Mouse (Mus musculus): Measurements from ENCODE around the gene Pde4c. TPM values are rescaled to one million over a fixed set of nuclear protein-coding genes. Genes with fewer than 3 reads are reported as not detected.

The Pde4c gene
- polyA plus RNA-seq, 1 experiment from 2014 or later, result 0.23 TPM

GRCm38 (mm10) chr8:70765838-70766570 is 42.5 kb downstream of the Pde4c start:
- Histone ChIP-seq H3K9me3 (replicated peaks; ENCODE audit: control insufficient read depth, low read length, poor library complexity, severe bottlenecking) (no peaks in the 10 kb centered on the region), H3K4me1 (ENCODE audit: control insufficient read depth, insufficient read depth, low read length) (peaks cover 16% of the 10 kb centered on the region), H3K4me2 (ENCODE audit: low read length) (peak overlapping the region; percentile 48), H3K9ac (ENCODE audit: low read depth, low read length) (peak overlapping the region; percentile 50), H3K27ac (ENCODE audit: low read length) (no peak overlapping the region), H3K36me3 (ENCODE audit: control insufficient read depth, insufficient read depth, low read length) (peaks cover 20% of the 10 kb centered on the region), H3K4me3 (ENCODE audit: low read depth, low read length) (peak overlapping the region; percentile 13; the same call in 1 of the 2 replicates), H3K27me3 (ENCODE audit: control insufficient read depth, insufficient read depth, low read depth, low read length) (peaks cover 4% of the 10 kb centered on the region)
- ATAC-seq, result no peak
- 2% methylated on average over 34 of the region's 34 CpGs for WGBS

- no peak overlapping the region for H3K27ac ChIP-seq (ENCODE audit: low read length)
- ATAC-seq, result no peak
- H3K9me3 ChIP-seq (replicated peaks; ENCODE audit: control insufficient read depth, low read length, poor library complexity, severe bottlenecking), result no peaks in the 10 kb centered on the region
- H3K4me2 ChIP-seq (ENCODE audit: low read length), result peak overlapping the region; percentile 48
- peaks cover 11% of the 10 kb centered on the region for H3K4me1 ChIP-seq (ENCODE audit: control insufficient read depth, insufficient read depth, low read length)
- 10% methylated on average over 21 of the region's 21 CpGs for WGBS
- peak overlapping the region; percentile 12; the same call in 1 of the 2 replicates for H3K4me3 ChIP-seq (ENCODE audit: low read depth, low read length)
- peak overlapping the region; percentile 50 for H3K9ac ChIP-seq (ENCODE audit: low read depth, low read length)
- peaks cover 28% of the 10 kb centered on the region for H3K36me3 ChIP-seq (ENCODE audit: control insufficient read depth, insufficient read depth, low read length)
- H3K27me3 ChIP-seq (ENCODE audit: control insufficient read depth, insufficient read depth, low read depth, low read length), result peaks cover 4% of the 10 kb centered on the region
Observed at GRCm38 (mm10) chr8:70766571-70767440, 43.3 kb downstream of the Pde4c start.

- H3K27me3 ChIP-seq (ENCODE audit: control insufficient read depth, insufficient read depth, low read depth, low read length), result peaks cover 4% of the 10 kb centered on the region
Observed at GRCm38 (mm10) chr8:70767503-70767902, 44.0 kb downstream of the Pde4c start.

DNA sequence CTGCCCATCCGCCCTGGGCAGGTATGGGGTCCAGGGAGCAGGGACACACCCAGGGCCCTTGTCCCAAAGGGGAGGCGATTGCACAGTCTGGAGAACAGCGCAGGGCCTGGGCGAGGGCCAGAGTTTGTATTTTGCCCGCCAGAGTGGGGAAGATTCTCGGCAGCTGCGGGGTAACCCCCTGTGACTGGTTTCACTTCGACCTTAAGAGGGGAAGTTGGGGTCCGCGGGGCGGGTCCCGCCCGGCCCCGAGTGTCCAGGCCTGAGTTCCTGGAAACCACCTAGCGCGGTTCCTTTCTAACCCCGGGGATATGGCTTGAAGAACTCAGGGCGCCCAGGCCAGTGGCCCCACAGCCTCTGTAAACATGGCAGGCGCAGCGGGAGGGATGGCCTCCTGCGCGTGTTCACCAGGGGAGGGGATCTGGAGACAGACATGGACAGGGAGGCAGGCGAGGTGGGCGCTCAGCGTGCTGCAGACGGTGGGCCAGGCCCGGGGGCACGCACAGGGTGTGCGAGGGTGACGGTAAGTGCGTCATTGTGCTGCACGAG is 44.8 kb downstream of the Pde4c start:
- peaks cover 4% of the 10 kb centered on the region for H3K27me3 ChIP-seq (ENCODE audit: control insufficient read depth, insufficient read depth, low read depth, low read length)
- WGBS, result 95% methylated on average over 32 of the region's 32 CpGs
- no peak overlapping the region for H3K4me3 ChIP-seq (ENCODE audit: low read depth, low read length)
- no peak overlapping the region for H3K9ac ChIP-seq (ENCODE audit: low read depth, low read length)
- peaks cover 16% of the 10 kb centered on the region for H3K4me1 ChIP-seq (ENCODE audit: control insufficient read depth, insufficient read depth, low read length)
- no peak for ATAC-seq
- H3K36me3 ChIP-seq (ENCODE audit: control insufficient read depth, insufficient read depth, low read length), result peaks cover 35% of the 10 kb centered on the region
- H3K27ac ChIP-seq (ENCODE audit: low read length), result no peak overlapping the region
- H3K4me2 ChIP-seq (ENCODE audit: low read length), result no peak overlapping the region
- H3K9me3 ChIP-seq (replicated peaks; ENCODE audit: control insufficient read depth, low read length, poor library complexity, severe bottlenecking), result no peaks in the 10 kb centered on the region

More at GRCm38 (mm10) chr8:70767503-70767902, 44.0 kb downstream of the Pde4c start:
- no peak overlapping the region for H3K4me3 ChIP-seq (ENCODE audit: low read depth, low read length)
- peaks cover 35% of the 10 kb centered on the region for H3K36me3 ChIP-seq (ENCODE audit: control insufficient read depth, insufficient read depth, low read length)
- WGBS, result 77% methylated on average over 6 of the region's 6 CpGs
- H3K9ac ChIP-seq (ENCODE audit: low read depth, low read length), result no peak overlapping the region
- no peak overlapping the region for H3K4me2 ChIP-seq (ENCODE audit: low read length)
- H3K4me1 ChIP-seq (ENCODE audit: control insufficient read depth, insufficient read depth, low read length), result peaks cover 11% of the 10 kb centered on the region
- no peak overlapping the region for H3K27ac ChIP-seq (ENCODE audit: low read length)
- ATAC-seq, result no peak
- no peaks in the 10 kb centered on the region for H3K9me3 ChIP-seq (replicated peaks; ENCODE audit: control insufficient read depth, low read length, poor library complexity, severe bottlenecking)

- Histone ChIP-seq H3K27me3 (ENCODE audit: control insufficient read depth, insufficient read depth, low read depth, low read length) (peaks cover 4% of the 10 kb centered on the region), H3K4me3 (ENCODE audit: low read depth, low read length) (no peak overlapping the region), H3K27ac (ENCODE audit: low read length) (no peak overlapping the region), H3K9ac (ENCODE audit: low read depth, low read length) (no peak overlapping the region), H3K9me3 (replicated peaks; ENCODE audit: control insufficient read depth, low read length, poor library complexity, severe bottlenecking) (no peaks in the 10 kb centered on the region), H3K4me2 (ENCODE audit: low read length) (no peak overlapping the region), H3K4me1 (ENCODE audit: control insufficient read depth, insufficient read depth, low read length) (peaks cover 22% of the 10 kb centered on the region), H3K36me3 (ENCODE audit: control insufficient read depth, insufficient read depth, low read length) (peaks cover 35% of the 10 kb centered on the region)
- 89% methylated on average over 16 of the region's 16 CpGs for WGBS
- ATAC-seq, result peak; percentile 10; the same call in 1 of the 2 replicates
Observed at GRCm38 (mm10) chr8:70768956-70769355, 45.4 kb downstream of the Pde4c start.

GRCm38 (mm10) chr8:70769359-70769758 is 45.8 kb downstream of the Pde4c start:
- WGBS, result 5% methylated on average over 26 of the region's 26 CpGs
- Histone ChIP-seq H3K4me1 (ENCODE audit: control insufficient read depth, insufficient read depth, low read length) (peaks cover 26% of the 10 kb centered on the region), H3K9me3 (replicated peaks; ENCODE audit: control insufficient read depth, low read length, poor library complexity, severe bottlenecking) (no peaks in the 10 kb centered on the region), H3K9ac (ENCODE audit: low read depth, low read length) (no peak overlapping the region), H3K36me3 (ENCODE audit: control insufficient read depth, insufficient read depth, low read length) (peaks cover 35% of the 10 kb centered on the region), H3K27me3 (ENCODE audit: control insufficient read depth, insufficient read depth, low read depth, low read length) (peaks cover 4% of the 10 kb centered on the region), H3K27ac (ENCODE audit: low read length) (no peak overlapping the region), H3K4me3 (ENCODE audit: low read depth, low read length) (no peak overlapping the region), H3K4me2 (ENCODE audit: low read length) (no peak overlapping the region)
- peak; percentile 73 for ATAC-seq

- peaks cover 35% of the 10 kb centered on the region for H3K36me3 ChIP-seq (ENCODE audit: control insufficient read depth, insufficient read depth, low read length)
- WGBS, result 72% methylated on average over 12 of the region's 12 CpGs
- no peak overlapping the region for H3K4me2 ChIP-seq (ENCODE audit: low read length)
- ATAC-seq, result no peak
- no peak overlapping the region for H3K4me3 ChIP-seq (ENCODE audit: low read depth, low read length)
- peaks cover 4% of the 10 kb centered on the region for H3K27me3 ChIP-seq (ENCODE audit: control insufficient read depth, insufficient read depth, low read depth, low read length)
- peak overlapping the region; percentile 25; the same call in 1 of the 2 replicates for H3K9ac ChIP-seq (ENCODE audit: low read depth, low read length)
- no peaks in the 10 kb centered on the region for H3K9me3 ChIP-seq (replicated peaks; ENCODE audit: control insufficient read depth, low read length, poor library complexity, severe bottlenecking)
- H3K27ac ChIP-seq (ENCODE audit: low read length), result no peak overlapping the region
- peaks cover 31% of the 10 kb centered on the region for H3K4me1 ChIP-seq (ENCODE audit: control insufficient read depth, insufficient read depth, low read length)
Observed at GRCm38 (mm10) chr8:70769858-70770257, 46.3 kb downstream of the Pde4c start.

GRCm38 (mm10) chr8:70770748-70771147 is 47.2 kb downstream of the Pde4c start:
- H3K36me3 ChIP-seq (ENCODE audit: control insufficient read depth, insufficient read depth, low read length), result peaks cover 35% of the 10 kb centered on the region
- peaks cover 4% of the 10 kb centered on the region for H3K27me3 ChIP-seq (ENCODE audit: control insufficient read depth, insufficient read depth, low read depth, low read length)
- ATAC-seq, result no peak
- H3K4me3 ChIP-seq (ENCODE audit: low read depth, low read length), result no peak overlapping the region
- no peak overlapping the region for H3K4me2 ChIP-seq (ENCODE audit: low read length)
- H3K9ac ChIP-seq (ENCODE audit: low read depth, low read length), result no peak overlapping the region
- no peak overlapping the region for H3K27ac ChIP-seq (ENCODE audit: low read length)
- H3K9me3 ChIP-seq (replicated peaks; ENCODE audit: control insufficient read depth, low read length, poor library complexity, severe bottlenecking), result no peaks in the 10 kb centered on the region
- 96% methylated on average over 13 of the region's 13 CpGs for WGBS
- H3K4me1 ChIP-seq (ENCODE audit: control insufficient read depth, insufficient read depth, low read length), result peaks cover 39% of the 10 kb centered on the region
